ENCODE assay signal across 8 mouse cellular contexts in the genomic region with DNA sequence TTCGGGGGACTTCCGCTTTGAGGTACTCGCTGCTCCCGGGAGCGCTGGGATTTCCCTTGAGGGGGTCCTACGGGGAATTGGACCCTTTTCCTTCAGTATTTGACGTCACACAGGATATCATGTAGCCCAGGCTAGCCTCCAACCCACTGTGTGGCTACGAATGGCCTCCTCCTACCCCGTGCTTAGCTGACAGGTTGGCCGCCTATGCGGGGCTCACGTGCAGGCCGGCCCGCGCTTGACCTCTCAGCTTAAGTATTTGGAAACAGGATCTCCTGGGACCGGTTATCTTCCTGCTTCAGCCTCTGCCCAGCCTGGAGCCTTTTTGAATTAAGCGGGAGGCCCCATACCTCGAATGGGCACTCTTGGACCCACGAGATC. TPM values are rescaled to one million over a fixed set of nuclear protein-coding genes. Genes with fewer than 3 reads are reported as not detected.
DNase-seq lines count a peak whose midpoint lies in the region; ATAC-seq and TF ChIP-seq lines count a peak whose summit lies in the region.

No protein-coding gene starts in this region.

- peaks cover 17% of the 10 kb centered on the region; the same call in 1 of the 2 replicates for H3K4me1 ChIP-seq in kidney, postnatal 0 days (replicated peaks; ENCODE audit: insufficient read depth, low read length)
- peaks cover 4% of the 10 kb centered on the region for H3K4me1 ChIP-seq in cortical plate, adult 2 months (ENCODE audit: control insufficient read depth, insufficient read depth, low read length)
- H3K4me1 ChIP-seq in intestine, embryonic 14.5 days (replicated peaks; ENCODE audit: control insufficient read depth, insufficient read depth, low read length): peaks cover 14% of the 10 kb centered on the region
- peaks cover 10% of the 10 kb centered on the region for H3K4me1 ChIP-seq in midbrain, postnatal 0 days (ENCODE audit: insufficient read depth, low read length)

- TF ChIP-seq POLR2A in cortical plate, adult 2 months (IDR thresholded peaks at IDR 0.05; ENCODE audit: extremely low read depth, insufficient read depth, low read length): no peak

- peak overlapping the region; percentile 74 for H3K9ac ChIP-seq in kidney, postnatal 0 days (ENCODE audit: low read depth, low read length)
- peak overlapping the region; percentile 87 for H3K9ac ChIP-seq in intestine, embryonic 14.5 days (ENCODE audit: low read length)
- H3K9ac ChIP-seq in midbrain, postnatal 0 days (replicated peaks; ENCODE audit: low read length, poor library complexity, severe bottlenecking): peak overlapping the region; percentile 93

- peak overlapping the region; percentile 85 for H3K4me2 ChIP-seq in kidney, postnatal 0 days (ENCODE audit: low read length)
- peak overlapping the region; percentile 96 for H3K4me2 ChIP-seq in intestine, embryonic 14.5 days (ENCODE audit: low read length)
- peak overlapping the region; percentile 83 for H3K4me2 ChIP-seq in midbrain, postnatal 0 days (ENCODE audit: low read depth, low read length, poor library complexity, severe bottlenecking)

- H3K9me3 ChIP-seq in kidney, postnatal 0 days (replicated peaks; ENCODE audit: low read length): no peaks in the 10 kb centered on the region
- H3K9me3 ChIP-seq in intestine, embryonic 14.5 days (ENCODE audit: control insufficient read depth, low read length): no peaks in the 10 kb centered on the region
- H3K9me3 ChIP-seq in midbrain, postnatal 0 days (ENCODE audit: low read length): no peaks in the 10 kb centered on the region

- peak overlapping the region; percentile 90 for H3K27ac ChIP-seq in kidney, postnatal 0 days
- H3K27ac ChIP-seq in cortical plate, adult 2 months (ENCODE audit: insufficient read depth, low read length): no peak overlapping the region
- peak overlapping the region; percentile 85 for H3K27ac ChIP-seq in intestine, embryonic 14.5 days (ENCODE audit: low read depth)
- H3K27ac ChIP-seq in midbrain, postnatal 0 days (ENCODE audit: low read depth, low read length): peak overlapping the region; percentile 91

- no peak for TF ChIP-seq CTCF in kidney, postnatal 0 days (IDR thresholded peaks at IDR 0.05; ENCODE audit: low read depth)
- no peak for TF ChIP-seq CTCF in cortical plate, adult 2 months (IDR thresholded peaks at IDR 0.05; ENCODE audit: extremely low read depth, insufficient read depth, low read length)
- TF ChIP-seq CTCF in midbrain, postnatal 0 days (IDR thresholded peaks at IDR 0.05): no peak

- 0% methylated on average over 19 of the region's 19 CpGs for WGBS in kidney, postnatal 0 days
- whole genome bisulfite sequencing in intestine, embryonic 14.5 days: under 1% methylated on average over 19 of the region's 19 CpGs
- 0% methylated on average over 19 of the region's 19 CpGs for WGBS in midbrain, postnatal 0 days

- H3K4me3 ChIP-seq in kidney, postnatal 0 days (replicated peaks; ENCODE audit: low read depth, low read length): peak overlapping the region; percentile 81
- peak overlapping the region; percentile 71 for H3K4me3 ChIP-seq in cortical plate, adult 2 months (ENCODE audit: insufficient read depth, low read length)
- H3K4me3 ChIP-seq in intestine, embryonic 14.5 days (ENCODE audit: low read depth, low read length): peak overlapping the region; percentile 97
- H3K4me3 ChIP-seq in midbrain, postnatal 0 days (ENCODE audit: low read depth, low read length): peak overlapping the region; percentile 86

- no peaks in the 10 kb centered on the region for H3K27me3 ChIP-seq in kidney, postnatal 0 days (ENCODE audit: insufficient read depth, low read length)
- H3K27me3 ChIP-seq in intestine, embryonic 14.5 days (replicated peaks; ENCODE audit: control insufficient read depth, insufficient read depth, low read length): no peaks in the 10 kb centered on the region
- H3K27me3 ChIP-seq in midbrain, postnatal 0 days (ENCODE audit: insufficient read depth, low read length): no peaks in the 10 kb centered on the region

- H3K36me3 ChIP-seq in kidney, postnatal 0 days (ENCODE audit: insufficient read depth, low read length): peaks cover 20% of the 10 kb centered on the region; the same call in 1 of the 2 replicates
- peaks cover 32% of the 10 kb centered on the region for H3K36me3 ChIP-seq in intestine, embryonic 14.5 days (ENCODE audit: control insufficient read depth, insufficient read depth, low read length)
- peaks cover 31% of the 10 kb centered on the region for H3K36me3 ChIP-seq in midbrain, postnatal 0 days (ENCODE audit: insufficient read depth, low read length)

- ATAC-seq in kidney, postnatal 0 days (replicated peaks; ENCODE audit: low FRiP score, low read depth): peak; percentile 18
- peak; percentile 12; the same call in 1 of the 2 replicates for ATAC-seq in intestine, embryonic 14.5 days (replicated peaks; ENCODE audit: low FRiP score, low TSS enrichment, low read depth)
- ATAC-seq in midbrain, postnatal 0 days (ENCODE audit: low FRiP score): peak; percentile 24

- DNase-seq in kidney, postnatal 0 days (ENCODE audit: low spot score): no peak
- no peak for DNase-seq in kidney, postnatal 36 days
- no peak for DNase-seq in intestine, embryonic 14.5 days (ENCODE audit: low spot score)
- no peak for DNase-seq in midbrain, postnatal 0 days (ENCODE audit: low spot score)
- no peak for DNase-seq in right cerebral cortex, postnatal 10 days (ENCODE audit: low spot score in 2 of 2)
- no peak for DNase-seq in cerebellum, adult 11-12 months
- DNase-seq in frontal cortex, postnatal 25 days (ENCODE audit: low spot score in 2 of 2): no peak

RNA-seq across cellular contexts. Expression of a gene that starts 0.3 kb away (rescaled TPM):
- polyA plus RNA-seq in kidney, postnatal 0 days (2015; fragmentation: Nextera tagmentation; extraction: Ambion mirVana): 1.9 and 2.1 TPM in 2 replicates
- 5.8 and 5.9 TPM in 2 replicates for polyA plus RNA-seq in cortical plate, adult 2 months (2012; rRNA removed)
- polyA plus RNA-seq in intestine, embryonic 14.5 days (2014; fragmentation: Nextera tagmentation; extraction: Ambion mirVana): 2.4 and 4.2 TPM in 2 replicates
- total RNA-seq in midbrain, postnatal 0 days (2014; rRNA removed): 0.88 and 2.7 TPM in 2 replicates
- polyA plus RNA-seq in midbrain, postnatal 0 days (2015; fragmentation: Nextera tagmentation; extraction: Ambion mirVana): 5.8 and 10.2 TPM in 2 replicates

RNA-seq across cellular contexts. Expression of a gene that starts 0.4 kb away (rescaled TPM):
- 74.3 and 80.6 TPM in 2 replicates for polyA plus RNA-seq in kidney, postnatal 0 days (2015; fragmentation: Nextera tagmentation; extraction: Ambion mirVana)
- polyA plus RNA-seq in cortical plate, adult 2 months (2012; rRNA removed): 106 and 108 TPM in 2 replicates
- 70.7 and 70.8 TPM in 2 replicates for polyA plus RNA-seq in intestine, embryonic 14.5 days (2014; fragmentation: Nextera tagmentation; extraction: Ambion mirVana)
- 120 and 132 TPM in 2 replicates for total RNA-seq in midbrain, postnatal 0 days (2014; rRNA removed)
- 95.8 and 115 TPM in 2 replicates for polyA plus RNA-seq in midbrain, postnatal 0 days (2015; fragmentation: Nextera tagmentation; extraction: Ambion mirVana)

RNA-seq across cellular contexts. Expression of a gene that starts 4.2 kb away (rescaled TPM):
- polyA plus RNA-seq in kidney, postnatal 0 days (2015; fragmentation: Nextera tagmentation; extraction: Ambion mirVana): 0.82 and 1.9 TPM in 2 replicates
- polyA plus RNA-seq in cortical plate, adult 2 months (2012; rRNA removed): 6.8 and 7.8 TPM in 2 replicates
- polyA plus RNA-seq in intestine, embryonic 14.5 days (2014; fragmentation: Nextera tagmentation; extraction: Ambion mirVana): 0.37 and 0.44 TPM in 2 replicates
- total RNA-seq in midbrain, postnatal 0 days (2014; rRNA removed): 6.6 TPM in 1 of 2 replicates, not detected in the other
- 1.6 and 3.9 TPM in 2 replicates for polyA plus RNA-seq in midbrain, postnatal 0 days (2015; fragmentation: Nextera tagmentation; extraction: Ambion mirVana)

RNA-seq across cellular contexts. Expression of a gene that starts 6.3 kb away (rescaled TPM):
- 67.5 and 70.6 TPM in 2 replicates for polyA plus RNA-seq in kidney, postnatal 0 days (2015; fragmentation: Nextera tagmentation; extraction: Ambion mirVana)
- 75.5 and 76.0 TPM in 2 replicates for polyA plus RNA-seq in cortical plate, adult 2 months (2012; rRNA removed)
- polyA plus RNA-seq in intestine, embryonic 14.5 days (2014; fragmentation: Nextera tagmentation; extraction: Ambion mirVana): 93.3 and 93.9 TPM in 2 replicates
- 92.6 and 98.3 TPM in 2 replicates for total RNA-seq in midbrain, postnatal 0 days (2014; rRNA removed)
- 147 and 149 TPM in 2 replicates for polyA plus RNA-seq in midbrain, postnatal 0 days (2015; fragmentation: Nextera tagmentation; extraction: Ambion mirVana)

RNA-seq across cellular contexts. Expression of a gene that starts 8.3 kb away (rescaled TPM):
- 62.4 and 68.6 TPM in 2 replicates for polyA plus RNA-seq in kidney, postnatal 0 days (2015; fragmentation: Nextera tagmentation; extraction: Ambion mirVana)
- polyA plus RNA-seq in cortical plate, adult 2 months (2012; rRNA removed): 2.5 and 3.0 TPM in 2 replicates
- 99.8 and 125 TPM in 2 replicates for polyA plus RNA-seq in intestine, embryonic 14.5 days (2014; fragmentation: Nextera tagmentation; extraction: Ambion mirVana)
- 1.5 and 1.7 TPM in 2 replicates for total RNA-seq in midbrain, postnatal 0 days (2014; rRNA removed)
- 1.1 and 2.0 TPM in 2 replicates for polyA plus RNA-seq in midbrain, postnatal 0 days (2015; fragmentation: Nextera tagmentation; extraction: Ambion mirVana)
